Mouse (Mus musculus): ENCODE results near the gene Sh3pxd2b. TPM values are rescaled to one million over a fixed set of nuclear protein-coding genes. Genes with fewer than 3 reads are reported as not detected.
A peak's percentile ranks its signal among the peaks of the same experiment; 100 is the strongest.

The Sh3pxd2b gene
- polyA plus RNA-seq, 1 experiment from 2014 or later = 34.6 TPM

DNA sequence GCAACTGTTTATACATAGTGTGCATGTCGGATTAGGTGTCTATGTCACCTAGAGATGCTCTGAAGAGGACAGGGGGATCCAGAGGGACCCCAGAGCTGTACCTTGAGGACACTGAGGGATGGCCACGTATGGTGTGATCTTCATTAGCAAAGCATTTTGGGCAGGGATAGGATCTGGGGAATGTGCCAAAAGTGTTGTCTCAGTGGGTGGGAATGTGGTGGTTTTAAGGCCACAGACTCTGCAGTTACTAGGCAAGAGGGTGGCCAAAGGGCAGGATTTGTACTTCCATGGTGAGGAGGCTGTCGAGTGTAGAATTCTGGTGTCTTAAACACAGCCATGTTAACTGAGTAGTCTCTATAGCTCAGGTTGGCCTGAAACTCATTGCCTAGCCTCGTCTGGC, 11.9 kb downstream of the Sh3pxd2b start:
- Histone ChIP-seq H3K4me3 (ENCODE audit: low read depth, low read length) (no peak overlapping the region), H3K27ac (ENCODE audit: low read length) (no peak overlapping the region), H3K36me3 (ENCODE audit: control insufficient read depth, insufficient read depth, low read length) (peaks cover 2% of the 10 kb centered on the region; the same call in 1 of the 2 replicates), H3K27me3 (ENCODE audit: control insufficient read depth, insufficient read depth, low read length) (no peaks in the 10 kb centered on the region), H3K9me3 (ENCODE audit: control insufficient read depth, low read depth, low read length) (no peaks in the 10 kb centered on the region), H3K4me1 (ENCODE audit: control insufficient read depth, insufficient read depth, low read length) (peaks cover 16% of the 10 kb centered on the region), H3K4me2 (replicated peaks; ENCODE audit: low read depth, low read length) (no peak overlapping the region), H3K9ac (replicated peaks; ENCODE audit: low read depth, low read length) (no peak overlapping the region)
- no peak for ATAC-seq (ENCODE audit: insufficient number of reproducible peaks, insufficient read depth, low FRiP score, low read depth)
- WGBS = 88% methylated on average over 4 of the region's 4 CpGs

DNA sequence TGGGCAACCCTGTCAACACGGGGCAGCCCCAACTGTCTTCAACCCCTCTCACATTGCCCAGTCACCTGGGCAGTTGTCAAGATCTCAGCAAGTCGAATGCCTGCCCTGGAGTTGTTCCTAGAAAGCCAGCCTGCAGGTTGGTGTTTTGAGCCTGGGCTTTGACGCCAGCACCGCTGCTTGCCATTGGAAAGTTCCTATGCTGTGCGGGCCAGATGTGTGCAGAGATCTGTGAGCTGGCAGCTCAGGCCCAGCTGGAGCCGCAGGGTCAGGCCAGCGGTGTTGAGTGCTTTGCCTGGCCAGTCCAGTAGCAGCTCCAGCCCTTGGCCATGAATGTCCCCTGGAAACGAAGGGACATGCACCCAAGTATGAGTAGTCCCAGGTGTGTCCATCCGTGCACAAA, 14.2 kb downstream of the Sh3pxd2b start:
- WGBS = 91% methylated on average over 9 of the region's 9 CpGs
- H3K27me3 ChIP-seq (ENCODE audit: control insufficient read depth, insufficient read depth, low read length) = no peaks in the 10 kb centered on the region
- no peak for ATAC-seq (ENCODE audit: insufficient number of reproducible peaks, insufficient read depth, low FRiP score, low read depth)
- H3K4me2 ChIP-seq (replicated peaks; ENCODE audit: low read depth, low read length) = no peak overlapping the region
- no peak overlapping the region for H3K9ac ChIP-seq (replicated peaks; ENCODE audit: low read depth, low read length)
- H3K4me1 ChIP-seq (ENCODE audit: control insufficient read depth, insufficient read depth, low read length) = peaks cover 29% of the 10 kb centered on the region
- H3K9me3 ChIP-seq (ENCODE audit: control insufficient read depth, low read depth, low read length) = no peaks in the 10 kb centered on the region
- H3K27ac ChIP-seq (ENCODE audit: low read length) = no peak overlapping the region
- H3K36me3 ChIP-seq (ENCODE audit: control insufficient read depth, insufficient read depth, low read length) = no peaks in the 10 kb centered on the region; the same call in 1 of the 2 replicates
- no peak overlapping the region for H3K4me3 ChIP-seq (ENCODE audit: low read depth, low read length)

GRCm38 (mm10) chr11:32363188-32363587, 15.6 kb downstream of the Sh3pxd2b start:
- Histone ChIP-seq H3K36me3 (ENCODE audit: control insufficient read depth, insufficient read depth, low read length) (no peaks in the 10 kb centered on the region; the same call in 1 of the 2 replicates), H3K27me3 (ENCODE audit: control insufficient read depth, insufficient read depth, low read length) (no peaks in the 10 kb centered on the region), H3K4me3 (ENCODE audit: low read depth, low read length) (no peak overlapping the region), H3K9ac (replicated peaks; ENCODE audit: low read depth, low read length) (no peak overlapping the region), H3K4me2 (replicated peaks; ENCODE audit: low read depth, low read length) (no peak overlapping the region), H3K9me3 (ENCODE audit: control insufficient read depth, low read depth, low read length) (no peaks in the 10 kb centered on the region), H3K4me1 (ENCODE audit: control insufficient read depth, insufficient read depth, low read length) (peaks cover 24% of the 10 kb centered on the region), H3K27ac (ENCODE audit: low read length) (peak overlapping the region; percentile 11; the same call in 1 of the 2 replicates)
- ATAC-seq (ENCODE audit: insufficient number of reproducible peaks, insufficient read depth, low FRiP score, low read depth) = peak; percentile 19; the same call in 1 of the 2 replicates
- 72% methylated on average over 3 of the region's 3 CpGs for WGBS

- H3K4me3 ChIP-seq (ENCODE audit: low read depth, low read length) = no peak overlapping the region
- H3K9me3 ChIP-seq (ENCODE audit: control insufficient read depth, low read depth, low read length) = no peaks in the 10 kb centered on the region
- no peak overlapping the region for H3K9ac ChIP-seq (replicated peaks; ENCODE audit: low read depth, low read length)
- H3K4me1 ChIP-seq (ENCODE audit: control insufficient read depth, insufficient read depth, low read length) = peaks cover 24% of the 10 kb centered on the region
- peak; percentile 47; the same call in 1 of the 2 replicates for ATAC-seq (ENCODE audit: insufficient number of reproducible peaks, insufficient read depth, low FRiP score, low read depth)
- peak overlapping the region; percentile 11; the same call in 1 of the 2 replicates for H3K27ac ChIP-seq (ENCODE audit: low read length)
- 58% methylated on average over 3 of the region's 3 CpGs for WGBS
- no peak overlapping the region for H3K4me2 ChIP-seq (replicated peaks; ENCODE audit: low read depth, low read length)
- no peaks in the 10 kb centered on the region; the same call in 1 of the 2 replicates for H3K36me3 ChIP-seq (ENCODE audit: control insufficient read depth, insufficient read depth, low read length)
- no peaks in the 10 kb centered on the region for H3K27me3 ChIP-seq (ENCODE audit: control insufficient read depth, insufficient read depth, low read length)
Measured at GRCm38 (mm10) chr11:32363610-32364220, 16.1 kb downstream of the Sh3pxd2b start.

- Histone ChIP-seq H3K4me1 (ENCODE audit: control insufficient read depth, insufficient read depth, low read length) (peaks cover 24% of the 10 kb centered on the region), H3K9me3 (ENCODE audit: control insufficient read depth, low read depth, low read length) (no peaks in the 10 kb centered on the region), H3K9ac (replicated peaks; ENCODE audit: low read depth, low read length) (no peak overlapping the region), H3K4me2 (replicated peaks; ENCODE audit: low read depth, low read length) (no peak overlapping the region), H3K27me3 (ENCODE audit: control insufficient read depth, insufficient read depth, low read length) (no peaks in the 10 kb centered on the region), H3K27ac (ENCODE audit: low read length) (peak overlapping the region; percentile 11; the same call in 1 of the 2 replicates), H3K36me3 (ENCODE audit: control insufficient read depth, insufficient read depth, low read length) (no peaks in the 10 kb centered on the region; the same call in 1 of the 2 replicates), H3K4me3 (ENCODE audit: low read depth, low read length) (no peak overlapping the region)
- no peak for ATAC-seq (ENCODE audit: insufficient number of reproducible peaks, insufficient read depth, low FRiP score, low read depth)
- WGBS = 67% methylated on average over 7 of the region's 7 CpGs
Measured at GRCm38 (mm10) chr11:32364375-32364774, 16.8 kb downstream of the Sh3pxd2b start.

GRCm38 (mm10) chr11:32365498-32365897, 17.9 kb downstream of the Sh3pxd2b start:
- Histone ChIP-seq H3K4me2 (replicated peaks; ENCODE audit: low read depth, low read length) (no peak overlapping the region), H3K9ac (replicated peaks; ENCODE audit: low read depth, low read length) (no peak overlapping the region), H3K27me3 (ENCODE audit: control insufficient read depth, insufficient read depth, low read length) (no peaks in the 10 kb centered on the region), H3K4me3 (ENCODE audit: low read depth, low read length) (no peak overlapping the region), H3K27ac (ENCODE audit: low read length) (no peak overlapping the region), H3K36me3 (ENCODE audit: control insufficient read depth, insufficient read depth, low read length) (no peaks in the 10 kb centered on the region; the same call in 1 of the 2 replicates), H3K9me3 (ENCODE audit: control insufficient read depth, low read depth, low read length) (no peaks in the 10 kb centered on the region), H3K4me1 (ENCODE audit: control insufficient read depth, insufficient read depth, low read length) (peaks cover 24% of the 10 kb centered on the region)
- WGBS = 84% methylated on average over 4 of the region's 4 CpGs
- no peak for ATAC-seq (ENCODE audit: insufficient number of reproducible peaks, insufficient read depth, low FRiP score, low read depth)

DNA sequence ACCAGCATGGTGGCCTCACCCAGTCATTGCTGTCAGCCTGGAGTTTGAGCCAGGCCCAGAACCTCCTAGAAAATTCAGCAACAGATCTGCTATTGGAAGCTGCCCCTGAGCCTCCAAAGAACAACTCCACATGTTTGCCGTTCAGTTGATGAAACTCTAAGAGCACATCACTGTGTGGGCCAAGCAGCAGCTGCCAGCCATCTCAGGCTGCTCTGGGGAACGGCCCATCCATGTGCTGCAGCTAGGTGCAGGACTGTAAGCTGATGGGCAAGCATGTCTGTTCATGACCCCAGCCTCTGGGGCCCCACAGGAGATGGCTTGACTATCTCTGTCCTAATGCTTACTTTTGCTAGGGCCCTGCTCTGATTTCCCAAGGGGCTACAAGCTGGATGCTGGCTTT, 19.4 kb downstream of the Sh3pxd2b start:
- 58% methylated on average over 2 of the region's 2 CpGs for WGBS
- no peak for ATAC-seq (ENCODE audit: insufficient number of reproducible peaks, insufficient read depth, low FRiP score, low read depth)
- Histone ChIP-seq H3K4me1 (ENCODE audit: control insufficient read depth, insufficient read depth, low read length) (peaks cover 24% of the 10 kb centered on the region), H3K4me3 (ENCODE audit: low read depth, low read length) (no peak overlapping the region), H3K9ac (replicated peaks; ENCODE audit: low read depth, low read length) (no peak overlapping the region), H3K27ac (ENCODE audit: low read length) (peak overlapping the region; percentile 28; the same call in 1 of the 2 replicates), H3K36me3 (ENCODE audit: control insufficient read depth, insufficient read depth, low read length) (peaks cover 8% of the 10 kb centered on the region; the same call in 1 of the 2 replicates), H3K27me3 (ENCODE audit: control insufficient read depth, insufficient read depth, low read length) (no peaks in the 10 kb centered on the region), H3K9me3 (ENCODE audit: control insufficient read depth, low read depth, low read length) (no peaks in the 10 kb centered on the region), H3K4me2 (replicated peaks; ENCODE audit: low read depth, low read length) (no peak overlapping the region)

DNA sequence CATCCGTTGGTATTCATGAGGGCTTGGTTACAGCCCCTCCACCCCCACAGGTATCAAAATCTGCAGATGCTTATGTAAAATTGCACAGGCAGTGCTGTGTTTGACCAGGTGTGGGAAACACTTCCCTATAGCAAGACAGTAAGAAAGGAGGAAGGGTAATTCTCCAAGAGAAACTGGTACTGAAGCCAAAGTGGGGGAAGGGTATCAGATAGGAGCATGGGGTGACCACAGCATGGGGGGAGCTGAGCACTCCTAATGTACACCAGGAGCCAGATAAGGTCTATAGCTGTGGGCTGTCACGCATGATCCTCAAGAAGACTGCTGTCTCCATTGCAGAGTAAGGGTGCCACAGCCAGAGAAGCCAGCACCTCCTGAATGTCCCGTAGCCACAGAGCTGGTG, 21.4 kb downstream of the Sh3pxd2b start:
- peaks cover 18% of the 10 kb centered on the region for H3K4me1 ChIP-seq (ENCODE audit: control insufficient read depth, insufficient read depth, low read length)
- no peak for ATAC-seq (ENCODE audit: insufficient number of reproducible peaks, insufficient read depth, low FRiP score, low read depth)
- no peaks in the 10 kb centered on the region for H3K27me3 ChIP-seq (ENCODE audit: control insufficient read depth, insufficient read depth, low read length)
- no peak overlapping the region for H3K4me2 ChIP-seq (replicated peaks; ENCODE audit: low read depth, low read length)
- H3K27ac ChIP-seq (ENCODE audit: low read length) = no peak overlapping the region
- H3K36me3 ChIP-seq (ENCODE audit: control insufficient read depth, insufficient read depth, low read length) = peaks cover 13% of the 10 kb centered on the region; the same call in 1 of the 2 replicates
- H3K9ac ChIP-seq (replicated peaks; ENCODE audit: low read depth, low read length) = no peak overlapping the region
- 93% methylated on average over 3 of the region's 3 CpGs for WGBS
- no peak overlapping the region for H3K4me3 ChIP-seq (ENCODE audit: low read depth, low read length)
- no peaks in the 10 kb centered on the region for H3K9me3 ChIP-seq (ENCODE audit: control insufficient read depth, low read depth, low read length)

Measured in stomach, embryonic 14.5 days (tissue).